Mouse (Mus musculus) cerebellum, postnatal 10 days (tissue): ENCODE data around the gene Sult1d1.
A peak's percentile ranks its signal among the peaks of the same experiment; 100 is the strongest.
"Not testable (repeated sequence)": the region's sequence is repeated elsewhere in the genome, so short reads cannot be mapped to it uniquely, and the experiment has no call there.

Source experiments
- DNase-seq, 2 experiments: peaks; one replicate each; pipeline ENCODE4 v3.0.0; 2021; ENCODE audit warnings: mixed read lengths in 2 of 2

Sult1d1 gene

DNA sequence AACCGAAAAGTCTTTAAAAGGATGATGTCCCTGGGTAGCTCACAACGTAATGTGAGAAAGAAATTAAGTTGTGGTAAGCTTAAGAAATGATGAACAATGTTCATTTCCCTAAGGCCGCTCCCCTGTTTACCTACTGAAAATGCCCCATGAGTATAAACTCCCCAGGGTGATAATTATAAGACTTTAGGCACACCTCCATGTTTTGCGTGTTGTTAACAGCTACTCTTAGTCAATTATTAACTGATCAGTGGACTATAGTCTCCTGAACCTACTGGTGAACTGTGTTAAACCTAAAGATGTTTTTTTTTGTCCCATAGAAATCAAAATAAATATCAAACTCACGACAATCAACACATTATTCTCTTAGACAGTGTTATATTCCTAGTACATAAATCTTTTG lies at the start of gene Sult1d1:
Gene Sult1d1, minus strand, starts transcription at position 183 of the 400 bp plus-strand sequence.
- no peak for DNase-seq

DNA sequence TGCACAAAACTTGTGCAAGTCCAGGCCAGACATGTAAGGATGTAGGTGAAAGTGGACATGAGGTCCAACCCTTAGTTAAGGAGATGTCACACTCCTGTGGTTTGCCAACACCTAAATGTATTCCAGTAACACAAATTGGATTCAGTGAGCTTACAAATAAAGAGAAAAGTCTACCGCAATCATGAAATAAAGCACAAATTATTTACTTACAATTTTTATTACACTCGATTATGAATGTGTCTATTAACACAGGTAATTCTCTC lies 46.2 kb upstream of the Sult1d1 start:
- no peak for DNase-seq

- DNase-seq: no peak
Measured at GRCm38 (mm10) chr5:87614364-87615127, 45.7 kb upstream of the Sult1d1 start.

DNA sequence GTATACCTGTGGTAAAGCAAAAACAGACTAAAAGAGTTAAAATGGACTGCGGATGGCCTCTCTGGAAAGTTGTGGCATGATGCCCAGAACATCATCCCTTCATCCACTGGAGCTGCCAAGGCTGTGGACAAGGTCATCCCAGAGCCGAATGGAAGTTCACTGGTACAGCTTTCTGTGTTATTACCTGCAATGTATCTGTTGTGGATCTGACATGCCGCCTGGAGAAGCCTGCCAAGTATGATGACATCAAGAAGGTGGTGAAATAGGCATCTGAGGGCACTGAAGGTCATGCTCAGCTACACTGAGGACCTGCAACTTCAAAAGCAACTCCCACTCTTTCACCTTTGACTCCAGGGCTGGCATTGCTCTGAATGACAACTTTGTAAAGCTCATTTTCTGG lies 32.2 kb upstream of the Sult1d1 start:
- DNase-seq: peak; percentile 1 to 2

GRCm38 (mm10) chr5:87597891-87598290 lies 29.1 kb upstream of the Sult1d1 start:
- DNase-seq: no peak

DNA sequence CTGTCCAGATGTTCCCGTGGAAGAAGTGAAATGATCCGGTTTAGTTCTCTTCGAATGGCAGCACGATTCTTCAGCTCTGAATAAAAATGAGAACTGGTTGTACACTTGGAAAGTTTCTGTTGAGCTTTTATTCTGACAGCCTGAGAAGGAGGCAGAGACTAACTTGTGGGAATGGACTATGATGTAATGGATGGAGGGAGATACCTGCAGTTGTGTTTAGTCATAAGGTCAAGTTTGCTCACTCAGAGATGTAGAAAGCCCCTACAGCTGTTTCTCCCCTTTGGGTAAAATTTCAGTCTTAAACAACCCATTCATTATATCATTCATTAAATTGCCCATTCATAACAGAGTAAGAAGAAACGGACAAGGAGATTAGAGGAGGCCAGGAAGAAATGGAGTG lies 22.7 kb upstream of the Sult1d1 start, which contains the start of gene Sult1e1:
Gene Sult1e1, minus strand, starts transcription at position 101 of the 400 bp plus-strand sequence.
- no peak for DNase-seq

DNA sequence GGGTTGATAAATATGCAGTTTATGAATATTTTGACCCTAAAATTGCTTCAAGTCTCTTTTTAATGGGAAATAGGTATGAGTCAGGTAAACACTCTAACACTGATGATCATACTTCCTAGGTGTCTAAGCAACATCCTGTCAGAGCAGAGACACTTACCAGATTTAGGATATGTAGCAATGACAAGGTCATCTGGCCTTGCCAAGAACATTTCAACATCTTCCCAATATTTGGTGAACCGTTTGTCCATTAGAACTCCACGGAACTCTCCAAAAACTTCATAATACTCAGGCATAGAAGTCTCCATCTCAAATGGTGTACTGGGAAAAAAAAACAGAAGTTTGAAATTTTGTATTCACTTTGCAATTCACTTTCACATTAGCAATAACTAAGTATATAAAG lies 21.1 kb upstream of the Sult1d1 start:
- no peak for DNase-seq

DNA sequence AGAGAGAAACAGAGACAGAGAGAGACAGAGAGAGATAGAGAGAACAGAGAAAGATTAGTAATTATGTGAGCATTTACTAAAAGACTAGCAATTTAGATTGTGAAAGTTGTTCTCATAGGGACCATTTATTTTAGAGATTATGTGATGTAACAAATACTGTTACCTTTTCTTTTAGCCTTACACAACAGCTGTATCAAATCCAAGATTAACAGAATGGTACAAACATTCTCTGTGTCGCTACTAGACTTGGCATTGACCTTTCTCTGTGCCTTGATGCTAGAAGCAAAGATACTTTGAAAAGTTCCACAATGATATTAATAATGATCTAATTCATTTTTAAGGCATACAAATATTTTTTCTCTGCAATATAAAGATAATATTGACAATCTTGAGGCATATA lies 11.6 kb upstream of the Sult1d1 start:
- no peak for DNase-seq

DNA sequence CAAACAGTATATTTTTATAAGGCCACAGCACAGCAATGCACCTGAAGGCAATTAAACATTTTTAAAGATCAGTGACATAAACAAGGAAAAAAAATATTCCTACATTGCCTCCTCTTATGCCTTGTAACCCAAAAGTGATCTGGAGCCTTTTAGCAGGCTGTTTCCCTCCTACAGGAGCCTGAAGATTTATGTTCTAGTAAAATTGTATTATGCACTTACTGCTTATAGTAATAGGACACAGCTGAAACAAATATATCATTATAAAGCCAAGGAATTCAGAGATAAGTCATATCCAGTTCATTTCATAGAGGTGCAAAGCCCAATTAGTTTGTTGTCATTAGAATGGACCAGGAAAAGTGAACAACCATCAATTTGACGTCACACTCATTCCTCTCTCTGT lies 5.3 kb upstream of the Sult1d1 start:
- DNase-seq: no peak

- DNase-seq: no peak
Measured at GRCm38 (mm10) chr5:87573490-87573889, 4.7 kb upstream of the Sult1d1 start.

- DNase-seq: no peak
Measured at GRCm38 (mm10) chr5:87572781-87573180, 4.0 kb upstream of the Sult1d1 start.

DNA sequence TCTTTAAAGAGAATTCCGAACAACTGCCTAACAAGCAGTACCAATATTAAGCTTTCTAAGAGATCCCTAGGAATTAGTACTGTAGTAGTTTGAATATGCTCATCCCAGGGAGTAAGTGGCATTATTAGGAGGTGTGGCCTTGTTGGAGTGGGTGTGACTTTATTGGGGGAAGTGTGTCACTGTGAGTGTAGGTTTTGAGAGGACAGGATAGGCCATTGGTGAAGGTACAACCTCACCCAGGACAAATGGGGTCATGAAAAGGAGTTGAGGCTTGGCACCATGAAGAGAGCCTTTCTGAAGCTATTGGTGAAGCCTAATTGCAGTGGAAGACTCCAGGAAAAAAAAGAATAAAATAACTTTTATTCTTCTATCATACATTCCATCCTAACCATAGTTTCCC lies 1.5 kb downstream of the Sult1d1 start:
- DNase-seq: no peak

DNA sequence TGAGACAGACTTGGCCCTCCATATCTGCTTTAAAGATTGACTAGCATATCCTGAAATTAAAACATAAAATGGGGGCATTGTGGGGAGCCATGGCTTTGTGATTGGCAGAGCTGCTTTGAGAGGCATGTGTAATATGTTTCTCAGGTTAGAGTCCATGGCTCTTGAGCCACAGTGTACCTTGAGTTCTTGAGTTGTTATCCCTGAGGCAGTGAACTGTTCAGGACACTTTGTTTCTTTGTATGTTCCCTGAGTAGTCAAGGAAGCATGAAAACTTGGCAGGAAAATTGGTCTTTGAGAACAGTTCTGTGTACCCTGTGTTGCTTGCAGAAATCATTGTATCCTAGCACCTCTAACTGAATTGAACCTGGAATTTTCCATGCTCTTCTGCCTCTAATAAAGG lies 5.9 kb downstream of the Sult1d1 start:
- DNase-seq: no peak

GRCm38 (mm10) chr5:87562526-87562925 lies 6.3 kb downstream of the Sult1d1 start:
- DNase-seq: no peak

DNA sequence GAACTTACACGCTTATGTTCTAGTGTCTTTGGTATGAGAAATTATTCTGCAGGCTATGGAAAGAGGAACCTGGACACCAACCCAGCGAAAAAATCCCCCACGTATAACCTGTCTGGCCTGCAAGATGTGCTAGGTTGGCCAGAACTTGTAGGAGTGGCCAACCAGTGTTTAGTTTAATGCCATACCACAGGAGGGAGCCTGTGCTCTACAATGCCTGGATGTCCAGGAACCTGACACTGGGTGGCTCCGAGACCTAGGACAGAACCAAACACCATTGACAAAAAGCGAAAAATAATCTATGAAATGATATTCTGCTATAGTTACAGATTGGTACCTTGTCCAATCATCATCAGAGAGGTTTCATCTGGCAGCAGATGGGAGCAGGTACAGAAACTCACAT lies 8.7 kb downstream of the Sult1d1 start:
- DNase-seq: no peak

GRCm38 (mm10) chr5:87550935-87551334 lies 17.9 kb downstream of the Sult1d1 start:
- DNase-seq: no peak

- DNase-seq: no peak
Measured at GRCm38 (mm10) chr5:87538111-87538510, 30.7 kb downstream of the Sult1d1 start, which contains the start of gene Sult1b1. TSS of gene Sult1b1 (minus strand) at chr5:87538195.

DNA sequence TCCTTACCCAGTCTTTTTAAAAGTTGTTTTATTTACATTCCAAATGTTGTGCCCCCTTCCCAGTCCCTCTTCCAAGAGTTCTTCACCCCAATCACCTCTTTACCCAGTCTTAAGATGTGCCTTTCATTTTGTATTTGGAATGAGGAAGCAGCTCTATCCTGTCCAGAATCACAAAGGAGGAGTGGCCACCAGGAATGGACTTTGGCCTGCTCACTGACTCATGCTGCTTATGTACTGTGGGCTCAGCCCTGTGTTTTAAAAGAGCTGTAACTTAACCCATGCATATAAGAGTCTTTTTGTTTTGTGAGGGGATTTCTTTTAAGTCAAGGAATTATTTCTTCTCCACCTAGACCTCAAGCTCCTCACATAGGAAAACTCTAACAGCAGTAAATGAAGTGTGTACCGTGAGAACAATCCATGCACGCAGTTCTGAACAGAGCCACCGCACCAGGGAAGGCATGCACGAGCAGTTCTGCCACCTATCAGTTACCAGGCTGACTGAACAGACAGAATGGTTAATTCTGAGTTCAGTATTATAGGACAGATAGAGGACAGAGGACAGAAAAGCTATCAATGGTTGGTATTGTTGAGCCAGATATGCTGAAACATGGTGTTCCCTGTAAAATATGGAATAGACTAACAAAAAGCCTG lies 32.7 kb downstream of the Sult1d1 start:
- DNase-seq: no peak

DNA sequence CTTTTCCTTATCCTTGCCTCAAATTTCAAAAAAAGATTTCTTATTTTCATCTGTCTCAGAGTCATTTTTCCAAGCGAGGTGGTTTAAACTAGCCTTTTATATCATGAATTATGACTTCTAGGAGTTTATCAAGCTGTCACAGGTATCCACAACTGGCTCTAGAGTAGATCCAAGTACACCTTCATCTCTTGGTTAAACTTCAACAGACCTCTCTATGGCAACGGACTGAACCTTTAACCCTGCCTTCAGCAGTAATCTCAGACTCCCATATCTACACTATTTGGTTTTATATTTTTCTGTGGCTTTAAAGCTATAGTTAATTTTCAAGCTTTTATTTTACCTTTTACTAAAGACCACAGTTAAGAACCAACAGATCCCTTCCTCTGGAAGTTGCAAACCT lies 36.5 kb downstream of the Sult1d1 start:
- DNase-seq: no peak

DNA sequence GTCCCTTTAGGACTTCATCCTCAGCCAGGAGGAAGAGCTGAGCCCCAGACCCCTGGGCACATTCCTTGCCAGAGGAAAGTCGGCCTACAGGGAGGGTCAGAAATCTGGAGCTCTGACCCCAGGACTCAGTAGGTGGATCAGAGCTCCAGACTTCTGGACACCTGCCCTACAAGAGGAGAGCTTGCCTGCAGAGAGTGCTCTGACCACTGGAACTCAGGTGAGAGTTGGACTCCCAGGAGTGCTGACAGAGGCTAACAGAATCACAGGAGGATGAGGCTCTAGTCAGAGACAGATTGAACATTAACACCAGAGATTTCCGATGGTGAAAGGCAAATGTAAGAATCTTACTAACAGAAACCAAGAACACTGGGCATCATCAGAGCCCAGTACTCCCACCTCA lies 45.3 kb downstream of the Sult1d1 start:
- DNase-seq: not testable (repeated sequence)

DNA sequence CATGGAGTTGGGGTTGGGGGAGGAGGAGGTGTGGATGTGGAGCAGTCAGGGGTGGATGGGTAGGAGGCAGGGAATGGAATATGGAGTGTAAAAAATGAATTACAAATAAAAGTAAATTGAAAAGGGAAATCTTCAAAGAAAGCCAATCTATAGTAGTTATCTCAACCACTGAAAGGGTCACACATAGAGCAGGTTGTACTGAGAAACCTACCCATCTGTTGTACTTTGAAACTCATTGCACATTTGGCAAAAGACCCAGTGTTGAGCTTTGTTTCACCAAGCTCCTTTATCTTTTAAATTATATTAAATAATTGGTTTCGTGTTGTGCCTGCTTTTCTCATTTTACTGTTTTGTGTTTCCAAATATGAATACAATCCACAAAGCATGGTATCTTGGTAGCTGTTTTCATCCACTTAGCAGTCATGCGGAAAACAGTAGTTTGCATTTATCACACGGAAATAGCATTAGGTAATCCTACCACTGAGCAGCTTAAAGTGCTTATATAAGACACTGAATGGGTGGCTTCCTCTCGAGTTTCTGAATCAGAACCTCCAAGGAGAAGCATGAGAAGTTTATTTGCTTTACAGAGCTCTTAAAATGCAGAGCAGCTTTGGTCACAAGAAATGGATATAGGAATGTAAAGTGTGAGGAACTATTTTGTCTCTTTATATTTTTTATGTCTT lies 62.9 kb downstream of the Sult1d1 start:
- DNase-seq: peak; percentile 2 to 9
